Mouse (Mus musculus) embryonic facial prominence, embryonic 13.5 days (tissue): ENCODE data around the gene Arhgap42. TPM values are rescaled to one million over a fixed set of nuclear protein-coding genes. Genes with fewer than 3 reads are reported as not detected.

Experiments used
- ATAC-seq: fragments of 200-750 bp; cut with Nextera tagmentation; 2 replicates; pipeline ENCODE4 v1.8.0; 2017; ENCODE audit warnings: low read depth; ENCODE audit not compliant: insufficient number of reproducible peaks, insufficient read depth, low FRiP score, low TSS enrichment
- H3K27ac ChIP-seq: fragments of 300-500 bp; sonication (generic); 2 replicates; pipeline ENCODE4 v1.5.1; 2015; ENCODE audit warnings: moderate library complexity, mild to moderate bottlenecking, inconsistent platforms
- H3K27me3 ChIP-seq: fragments of 300-500 bp; sonication (generic); 2 replicates; pipeline ENCODE4 v1.6.1; 2015; ENCODE audit warnings: mild to moderate bottlenecking, inconsistent platforms
- H3K36me3 ChIP-seq: fragments of 300-500 bp; sonication (generic); 2 replicates; pipeline ENCODE4 v1.6.1; 2015; ENCODE audit warnings: mild to moderate bottlenecking, inconsistent platforms
- H3K4me1 ChIP-seq: fragments of 300-500 bp; sonication (generic); 2 replicates; pipeline ENCODE4 v1.6.1; 2015; ENCODE audit warnings: inconsistent platforms
- H3K4me2 ChIP-seq: fragments of 300-500 bp; sonication (generic); 2 replicates; pipeline ENCODE4 v1.6.1; 2015; ENCODE audit warnings: moderate library complexity, mild to moderate bottlenecking, inconsistent platforms
- H3K4me3 ChIP-seq: fragments of 300-500 bp; sonication (generic); 2 replicates; pipeline ENCODE4 v1.5.1; 2015; ENCODE audit warnings: mild to moderate bottlenecking, inconsistent platforms
- H3K9ac ChIP-seq: fragments of 300-500 bp; sonication (generic); 2 replicates; pipeline ENCODE4 v1.6.1; 2015; ENCODE audit warnings: mild to moderate bottlenecking, inconsistent platforms
- H3K9me3 ChIP-seq: fragments of 300-500 bp; sonication (generic); 2 replicates; pipeline ENCODE4 v1.6.1; 2016; ENCODE audit warnings: inconsistent platforms
- WGBS: fragments of 180-500 bp; shearing (Covaris S2); methylation state at CpG from one replicate; pipeline ENCODE4 v1.1.7; 2015; ENCODE audit warnings: mixed read lengths; 5-methylcytosine and 5-hydroxymethylcytosine counted together
- polyA plus RNA-seq: library from polyadenylated mRNA; unstranded; fragments of >200 nt; fragmentation: Nextera tagmentation; extraction: Ambion mirVana; gene quantifications from 2 replicates; pipeline ENCODE4 v1.2.1, GENCODE M21; 2015

Arhgap42 gene
- polyA plus RNA-seq, 1 experiment from 2014 or later = 64.1 TPM

GRCm38 (mm10) chr9:9237511-9237910 lies 1.4 kb downstream of the Arhgap42 start:
- H3K9me3 ChIP-seq = no peaks in the 10 kb centered on the region
- peak overlapping the region; percentile 69 for H3K4me2 ChIP-seq
- 41% methylated on average over 5 of the region's 5 CpGs for WGBS
- ATAC-seq = no peak
- H3K27ac ChIP-seq = no peak overlapping the region
- H3K4me3 ChIP-seq = peak overlapping the region; percentile 83
- H3K4me1 ChIP-seq = peaks cover 17% of the 10 kb centered on the region
- peak overlapping the region; percentile 96 for H3K9ac ChIP-seq
- peaks cover 4% of the 10 kb centered on the region; the same call in 1 of the 2 replicates for H3K36me3 ChIP-seq
- H3K27me3 ChIP-seq = no peaks in the 10 kb centered on the region

- Histone ChIP-seq H3K27ac (no peak overlapping the region), H3K4me2 (no peak overlapping the region), H3K9ac (no peak overlapping the region), H3K4me1 (peaks cover 9% of the 10 kb centered on the region; the same call in 1 of the 2 replicates), H3K4me3 (no peak overlapping the region), H3K36me3 (peaks cover 4% of the 10 kb centered on the region; the same call in 1 of the 2 replicates), H3K27me3 (no peaks in the 10 kb centered on the region), H3K9me3 (no peaks in the 10 kb centered on the region)
- ATAC-seq = no peak
- 60% methylated on average over 3 of the region's 3 CpGs for WGBS
These were observed 9.2 kb downstream of the Arhgap42 start for GRCm38 (mm10) chr9:9229662-9230061.

- no peak for ATAC-seq
- Histone ChIP-seq H3K27ac (no peak overlapping the region), H3K27me3 (no peaks in the 10 kb centered on the region), H3K36me3 (no peaks in the 10 kb centered on the region), H3K4me2 (no peak overlapping the region), H3K9me3 (no peaks in the 10 kb centered on the region), H3K9ac (no peak overlapping the region), H3K4me1 (peaks cover 8% of the 10 kb centered on the region; the same call in 1 of the 2 replicates), H3K4me3 (no peak overlapping the region)
- WGBS = 73% methylated on average over 1 of the region's 1 CpGs
These were observed 14.1 kb downstream of the Arhgap42 start for GRCm38 (mm10) chr9:9224837-9225236.

GRCm38 (mm10) chr9:9223384-9223783 lies 15.5 kb downstream of the Arhgap42 start:
- WGBS = 33% methylated on average over 3 of the region's 3 CpGs

GRCm38 (mm10) chr9:9221950-9222486 lies 16.9 kb downstream of the Arhgap42 start:
- no peaks in the 10 kb centered on the region for H3K27me3 ChIP-seq
- no peak for ATAC-seq
- no peaks in the 10 kb centered on the region for H3K36me3 ChIP-seq
- no peak overlapping the region for H3K4me2 ChIP-seq
- no peaks in the 10 kb centered on the region for H3K9me3 ChIP-seq
- H3K4me1 ChIP-seq = 0 out of 2 replicates have a peak, but pooled peaks cover 4% of the 10 kb centered on the region
- WGBS = 89% methylated on average over 3 of the region's 3 CpGs
- no peak overlapping the region for H3K27ac ChIP-seq
- H3K9ac ChIP-seq = no peak overlapping the region
- no peak overlapping the region for H3K4me3 ChIP-seq

More at GRCm38 (mm10) chr9:9223384-9223783, 15.5 kb downstream of the Arhgap42 start:
- no peak overlapping the region for H3K27ac ChIP-seq
- no peaks in the 10 kb centered on the region for H3K27me3 ChIP-seq
- H3K9ac ChIP-seq = no peak overlapping the region
- no peak overlapping the region for H3K4me3 ChIP-seq
- H3K4me1 ChIP-seq = 0 out of 2 replicates have a peak, but pooled peaks cover 4% of the 10 kb centered on the region
- no peaks in the 10 kb centered on the region for H3K36me3 ChIP-seq
- no peak overlapping the region for H3K4me2 ChIP-seq
- no peak for ATAC-seq
- no peaks in the 10 kb centered on the region for H3K9me3 ChIP-seq

- 84% methylated on average over 4 of the region's 4 CpGs for WGBS
- Histone ChIP-seq H3K4me3 (no peak overlapping the region), H3K4me1 (0 out of 2 replicates have a peak, but pooled peaks cover 4% of the 10 kb centered on the region), H3K9me3 (no peaks in the 10 kb centered on the region), H3K36me3 (no peaks in the 10 kb centered on the region), H3K9ac (no peak overlapping the region), H3K4me2 (no peak overlapping the region), H3K27me3 (no peaks in the 10 kb centered on the region), H3K27ac (no peak overlapping the region)
- no peak for ATAC-seq
These were observed 17.7 kb downstream of the Arhgap42 start for GRCm38 (mm10) chr9:9221185-9221584.

- H3K27me3 ChIP-seq = no peaks in the 10 kb centered on the region
- H3K27ac ChIP-seq = no peak overlapping the region
- 62% methylated on average over 2 of the region's 2 CpGs for WGBS
- no peaks in the 10 kb centered on the region for H3K9me3 ChIP-seq
- no peak for ATAC-seq
- no peaks in the 10 kb centered on the region for H3K36me3 ChIP-seq
- no peak overlapping the region for H3K4me2 ChIP-seq
- H3K9ac ChIP-seq = no peak overlapping the region
- 0 out of 2 replicates have a peak, but pooled peaks cover 4% of the 10 kb centered on the region for H3K4me1 ChIP-seq
- no peak overlapping the region for H3K4me3 ChIP-seq
These were observed 20.6 kb downstream of the Arhgap42 start for GRCm38 (mm10) chr9:9218301-9218700.

GRCm38 (mm10) chr9:9214849-9215248 lies 24.1 kb downstream of the Arhgap42 start:
- no peak for ATAC-seq
- 80% methylated on average over 5 of the region's 5 CpGs for WGBS
- no peaks in the 10 kb centered on the region for H3K4me1 ChIP-seq

GRCm38 (mm10) chr9:9214296-9214695 lies 24.6 kb downstream of the Arhgap42 start:
- no peak overlapping the region for H3K27ac ChIP-seq
- ATAC-seq = no peak
- no peaks in the 10 kb centered on the region for H3K36me3 ChIP-seq
- H3K9me3 ChIP-seq = no peaks in the 10 kb centered on the region
- H3K27me3 ChIP-seq = no peaks in the 10 kb centered on the region
- H3K4me2 ChIP-seq = no peak overlapping the region
- H3K4me3 ChIP-seq = no peak overlapping the region
- H3K4me1 ChIP-seq = no peaks in the 10 kb centered on the region
- H3K9ac ChIP-seq = no peak overlapping the region

More at GRCm38 (mm10) chr9:9214849-9215248, 24.1 kb downstream of the Arhgap42 start:
- H3K9me3 ChIP-seq = no peaks in the 10 kb centered on the region
- no peaks in the 10 kb centered on the region for H3K36me3 ChIP-seq
- H3K27me3 ChIP-seq = no peaks in the 10 kb centered on the region
- no peak overlapping the region for H3K27ac ChIP-seq
- no peak overlapping the region for H3K4me3 ChIP-seq
- H3K9ac ChIP-seq = no peak overlapping the region
- no peak overlapping the region for H3K4me2 ChIP-seq

- ATAC-seq = no peak
- no peak overlapping the region for H3K9ac ChIP-seq
- H3K4me2 ChIP-seq = no peak overlapping the region
- 0 out of 2 replicates have a peak, but pooled peaks cover 4% of the 10 kb centered on the region for H3K4me1 ChIP-seq
- H3K36me3 ChIP-seq = no peaks in the 10 kb centered on the region
- H3K27ac ChIP-seq = no peak overlapping the region
- WGBS = 87% methylated on average over 3 of the region's 3 CpGs
- H3K9me3 ChIP-seq = no peaks in the 10 kb centered on the region
- no peaks in the 10 kb centered on the region for H3K27me3 ChIP-seq
- H3K4me3 ChIP-seq = no peak overlapping the region
These were observed 27.4 kb downstream of the Arhgap42 start for GRCm38 (mm10) chr9:9211411-9212087.

- ATAC-seq = no peak
- no peak overlapping the region for H3K4me3 ChIP-seq
- H3K4me2 ChIP-seq = no peak overlapping the region
- no peaks in the 10 kb centered on the region for H3K27me3 ChIP-seq
- H3K27ac ChIP-seq = no peak overlapping the region
- no peak overlapping the region for H3K9ac ChIP-seq
- H3K9me3 ChIP-seq = no peaks in the 10 kb centered on the region
- H3K36me3 ChIP-seq = no peaks in the 10 kb centered on the region
- H3K4me1 ChIP-seq = 0 out of 2 replicates have a peak, but pooled peaks cover 4% of the 10 kb centered on the region
- WGBS = 94% methylated on average over 2 of the region's 2 CpGs
These were observed 28.4 kb downstream of the Arhgap42 start for GRCm38 (mm10) chr9:9210464-9210863.

GRCm38 (mm10) chr9:9208205-9208604 lies 30.7 kb downstream of the Arhgap42 start:
- Histone ChIP-seq H3K4me1 (0 out of 2 replicates have a peak, but pooled peaks cover 4% of the 10 kb centered on the region), H3K9me3 (no peaks in the 10 kb centered on the region), H3K27me3 (no peaks in the 10 kb centered on the region), H3K36me3 (no peaks in the 10 kb centered on the region), H3K4me2 (no peak overlapping the region), H3K4me3 (no peak overlapping the region), H3K27ac (no peak overlapping the region), H3K9ac (no peak overlapping the region)
- no peak for ATAC-seq
